In the genomic region with DNA sequence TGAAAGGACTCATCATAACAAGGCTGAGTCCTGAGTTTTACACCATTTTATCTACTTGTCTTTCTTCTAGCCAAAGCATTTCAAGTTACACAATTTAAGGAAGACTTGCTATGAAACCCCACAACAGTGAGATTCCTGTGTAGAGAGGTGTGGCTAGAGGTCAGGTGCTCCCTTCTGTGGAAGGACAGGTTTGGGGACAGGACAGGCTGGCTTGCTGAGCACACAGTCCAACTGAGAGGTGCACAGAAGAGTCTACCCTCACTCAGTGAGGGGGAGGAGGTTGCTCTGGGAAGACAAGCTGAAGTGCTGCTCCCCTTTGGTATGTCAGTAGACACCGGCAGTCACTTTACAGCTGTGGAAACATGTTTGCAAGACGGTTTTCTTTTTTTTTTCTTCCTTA, we compare ENCODE assay signal across 21 mouse cellular contexts. TPM values are rescaled to one million over a fixed set of nuclear protein-coding genes. Genes with fewer than 3 reads are reported as not detected.
"Had no signal": no experiment of that assay in that cellular context is flagged by ENCODE, and none has a peak within 500 bp of the region (broad histone marks: within the 10 kb centered on the region; RNA-seq: fewer than 3 reads in every experiment).

No protein-coding gene starts in this region.

- H3K27ac ChIP-seq: liver, embryonic 15.5 days; lung, embryonic 15.5 days; macrophage; midbrain, embryonic 13.5 days; midbrain, embryonic 15.5 days; neural tube, embryonic 12.5 days; stomach, embryonic 15.5 days; stomach, postnatal 0 days had no signal

- H3K9me3 ChIP-seq: liver, embryonic 15.5 days; lung, embryonic 15.5 days; megakaryocyte, embryonic 14.5 days; midbrain, embryonic 13.5 days; midbrain, embryonic 15.5 days; neural tube, embryonic 12.5 days; stomach, embryonic 15.5 days had no signal

- H3K4me3 ChIP-seq: liver, embryonic 15.5 days; lung, embryonic 15.5 days; megakaryocyte, embryonic 14.5 days; midbrain, embryonic 13.5 days; midbrain, embryonic 15.5 days; neural tube, embryonic 12.5 days; stomach, embryonic 15.5 days had no signal

- H3K36me3 ChIP-seq: liver, embryonic 15.5 days; lung, embryonic 15.5 days; midbrain, embryonic 13.5 days; midbrain, embryonic 15.5 days; neural tube, embryonic 12.5 days; stomach, embryonic 15.5 days had no signal

- DNase-seq: liver, postnatal 0 days; lung, adult 2 months; lung, postnatal 14 days; lung, postnatal 36 days; right cerebral cortex, postnatal 14 days; thymus, adult 2 months; thymus, postnatal 25 days; thymus, postnatal 4 days had no signal

- H3K4me1 ChIP-seq: liver, embryonic 15.5 days; lung, embryonic 15.5 days; midbrain, embryonic 13.5 days; midbrain, embryonic 15.5 days; neural tube, embryonic 12.5 days; stomach, embryonic 15.5 days had no signal

- H3K27me3 ChIP-seq: liver, embryonic 15.5 days; lung, embryonic 15.5 days; midbrain, embryonic 13.5 days; midbrain, embryonic 15.5 days; neural tube, embryonic 12.5 days; stomach, embryonic 15.5 days had no signal

- H3K4me2 ChIP-seq: liver, embryonic 15.5 days; lung, embryonic 15.5 days; midbrain, embryonic 11.5 days; midbrain, embryonic 13.5 days; midbrain, embryonic 15.5 days; neural tube, embryonic 12.5 days; stomach, embryonic 15.5 days had no signal

- H3K9ac ChIP-seq: liver, embryonic 15.5 days; liver, postnatal 0 days; lung, embryonic 15.5 days; midbrain, embryonic 13.5 days; midbrain, embryonic 15.5 days; neural tube, embryonic 12.5 days; stomach, embryonic 15.5 days had no signal

- ATAC-seq: liver, postnatal 0 days; lung, postnatal 0 days; midbrain, embryonic 13.5 days; midbrain, embryonic 15.5 days had no signal

RNA-seq across cellular contexts. Expression of gene Slc7a9, which starts 27.9 kb away (rescaled TPM):
- polyA plus RNA-seq: macrophage; midbrain, embryonic 11.5 days; midbrain, embryonic 13.5 days; midbrain, postnatal 0 days; neural tube, embryonic 12.5 days; neural tube, embryonic 14.5 days had no signal
